Mouse (Mus musculus) limb, embryonic 12.5 days (tissue): Measurements from ENCODE around the gene Sorcs3. TPM values are rescaled to one million over a fixed set of nuclear protein-coding genes. Genes with fewer than 3 reads are reported as not detected.

ENCODE experiments used
- ATAC-seq: fragments of 200-750 bp; cut with Nextera tagmentation; 2 replicates; pipeline ENCODE4 v1.8.0; 2017; ENCODE audit warnings: low read depth, moderate TSS enrichment; ENCODE audit not compliant: insufficient number of reproducible peaks, insufficient read depth, low FRiP score, low TSS enrichment
- H3K27ac ChIP-seq: fragments of 300-500 bp; sonication (generic); 2 replicates; pipeline ENCODE4 v1.5.1; 2016; ENCODE audit warnings: mild to moderate bottlenecking, moderate library complexity
- H3K27me3 ChIP-seq: fragments of 300-500 bp; sonication (generic); 2 replicates; pipeline ENCODE4 v1.6.1; 2016; ENCODE audit warnings: mild to moderate bottlenecking, moderate library complexity
- H3K36me3 ChIP-seq: fragments of 300-500 bp; sonication (generic); 2 replicates; pipeline ENCODE4 v1.6.1; 2016; ENCODE audit warnings: mild to moderate bottlenecking, moderate library complexity
- H3K4me1 ChIP-seq: fragments of 300-500 bp; sonication (generic); replicated peaks from 2 replicates; pipeline ENCODE4 v1.6.1; 2016
- H3K4me2 ChIP-seq: fragments of 300-500 bp; sonication (generic); 2 replicates; pipeline ENCODE4 v1.6.1; 2016; ENCODE audit warnings: mild to moderate bottlenecking, moderate library complexity
- H3K4me3 ChIP-seq: fragments of 300-500 bp; sonication (generic); replicated peaks from 2 replicates; pipeline ENCODE4 v1.5.1; 2016; ENCODE audit warnings: mild to moderate bottlenecking
- H3K9ac ChIP-seq: fragments of 300-500 bp; sonication (generic); replicated peaks from 2 replicates; pipeline ENCODE4 v1.6.1; 2016; ENCODE audit warnings: mild to moderate bottlenecking, moderate library complexity
- H3K9me3 ChIP-seq: fragments of 300-500 bp; sonication (generic); 2 replicates; pipeline ENCODE4 v1.6.1; 2016; ENCODE audit warnings: mild to moderate bottlenecking, moderate library complexity
- WGBS: fragments of 180-500 bp; shearing (Covaris S2); methylation state at CpG from one replicate; pipeline ENCODE4 v1.1.7; 2016; 5-methylcytosine and 5-hydroxymethylcytosine counted together
- polyA plus RNA-seq: library from polyadenylated mRNA; unstranded; fragments of >200 nt; fragmentation: Nextera tagmentation; extraction: Ambion mirVana; gene quantifications from 2 replicates; pipeline ENCODE4 v1.2.1, GENCODE M21; 2016

The Sorcs3 gene
- polyA plus RNA-seq, 1 experiment from 2014 or later: 1.7 TPM

DNA sequence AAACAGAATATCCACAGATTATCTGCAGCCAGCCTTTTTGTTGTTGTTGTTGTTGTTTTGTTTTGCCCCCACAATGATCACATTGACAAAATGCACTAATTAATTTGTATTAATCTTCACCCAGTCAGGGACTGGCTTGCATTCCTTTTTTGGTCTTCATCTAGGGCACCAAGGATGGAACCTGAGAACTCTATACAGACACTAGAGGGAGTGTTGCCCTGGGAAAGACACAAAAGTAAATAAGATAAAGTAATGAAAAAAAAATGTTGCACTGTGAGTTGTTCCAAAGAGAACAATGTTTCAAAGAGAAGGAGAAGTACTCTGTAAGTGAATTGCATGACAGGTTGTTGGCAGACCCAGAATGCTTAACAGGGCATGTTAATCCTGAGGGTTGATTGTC, 9.6 kb downstream of the Sorcs3 start:
- Histone ChIP-seq H3K27ac (no peak overlapping the region), H3K4me1 (peaks cover 1% of the 10 kb centered on the region; the same call in 1 of the 2 replicates), H3K4me3 (no peak overlapping the region), H3K9ac (no peak overlapping the region), H3K4me2 (no peak overlapping the region), H3K27me3 (no peaks in the 10 kb centered on the region), H3K9me3 (no peaks in the 10 kb centered on the region; the same call in 1 of the 2 replicates), H3K36me3 (no peaks in the 10 kb centered on the region)
- ATAC-seq: no peak

DNA sequence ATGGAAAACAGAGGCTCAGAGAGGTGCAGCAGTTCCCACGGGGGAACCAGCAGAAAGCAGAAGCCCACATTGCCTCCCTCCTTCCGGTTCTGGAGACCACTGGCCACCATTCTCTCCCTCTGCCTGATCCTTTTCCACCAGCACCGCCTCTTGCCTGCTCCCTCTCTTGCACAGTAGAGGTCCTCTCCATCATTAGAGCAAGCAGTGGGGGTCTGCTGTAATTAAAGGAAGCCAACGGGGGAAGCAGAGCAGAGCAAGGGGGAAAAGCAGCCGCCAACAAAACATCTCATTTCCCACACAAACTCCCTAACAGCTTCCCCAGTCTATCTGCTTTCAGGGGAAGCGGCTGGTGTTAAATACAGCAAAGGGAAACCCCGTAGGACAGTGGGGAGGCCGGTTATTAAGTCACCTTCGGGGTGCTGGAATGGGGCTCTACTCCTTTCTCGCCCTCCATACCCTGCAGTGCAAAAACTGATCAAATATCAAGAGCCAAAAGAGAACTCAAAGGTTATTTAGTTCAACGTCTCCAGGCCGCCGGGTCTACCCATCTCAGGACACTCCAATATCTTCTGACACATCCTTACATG, 32.1 kb downstream of the Sorcs3 start:
- Histone ChIP-seq H3K4me1 (peaks cover 11% of the 10 kb centered on the region), H3K4me3 (no peak overlapping the region), H3K4me2 (no peak overlapping the region), H3K9me3 (no peaks in the 10 kb centered on the region), H3K36me3 (no peaks in the 10 kb centered on the region), H3K27me3 (no peaks in the 10 kb centered on the region), H3K27ac (no peak overlapping the region), H3K9ac (no peak overlapping the region)
- no peak for ATAC-seq
- 50% methylated on average over 13 of the region's 13 CpGs for WGBS

DNA sequence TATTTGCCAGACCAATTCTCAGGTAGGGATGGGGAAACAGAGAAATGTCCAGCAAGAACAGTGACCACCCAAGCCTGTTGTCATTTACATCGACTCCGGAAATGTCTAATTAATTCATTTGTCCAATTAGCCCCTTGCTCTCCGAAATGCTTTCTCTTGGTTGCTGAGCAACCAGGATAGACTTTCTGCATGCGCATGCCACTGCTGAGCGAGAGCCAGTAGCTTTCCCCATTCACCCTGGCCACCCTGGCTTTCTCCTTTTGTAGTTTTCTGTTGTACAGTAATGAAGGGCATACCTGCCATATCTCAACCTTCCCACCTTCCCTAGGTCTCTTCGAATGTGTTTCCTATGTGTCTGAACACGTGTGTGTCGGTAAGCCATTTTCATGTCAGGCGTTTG, 32.6 kb downstream of the Sorcs3 start:
- Histone ChIP-seq H3K27me3 (no peaks in the 10 kb centered on the region), H3K27ac (no peak overlapping the region), H3K4me2 (no peak overlapping the region), H3K4me1 (peaks cover 11% of the 10 kb centered on the region), H3K9ac (no peak overlapping the region), H3K9me3 (no peaks in the 10 kb centered on the region), H3K4me3 (no peak overlapping the region), H3K36me3 (no peaks in the 10 kb centered on the region)
- 79% methylated on average over 9 of the region's 9 CpGs for WGBS
- no peak for ATAC-seq

DNA sequence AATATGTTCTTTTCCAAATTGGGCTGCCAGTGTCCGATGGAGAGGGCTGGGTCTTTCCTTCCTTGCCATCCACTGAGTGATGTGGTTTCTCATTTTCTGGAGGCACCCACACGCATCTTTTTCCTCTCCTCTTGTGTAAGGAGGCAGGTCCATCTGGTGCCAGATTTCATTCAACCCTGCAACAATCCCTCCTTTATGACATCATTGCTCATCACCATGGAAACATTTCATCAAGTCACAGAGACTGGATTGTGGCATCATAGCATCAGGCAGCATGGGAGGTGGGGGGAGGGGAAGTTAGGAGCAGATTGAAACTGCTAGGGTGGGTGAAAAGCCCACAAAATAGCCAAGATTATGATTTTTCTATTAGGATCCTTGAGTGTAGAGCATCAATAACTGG, 35.1 kb downstream of the Sorcs3 start:
- Histone ChIP-seq H3K4me3 (no peak overlapping the region), H3K4me1 (peaks cover 11% of the 10 kb centered on the region), H3K9ac (no peak overlapping the region), H3K4me2 (no peak overlapping the region), H3K27me3 (no peaks in the 10 kb centered on the region), H3K36me3 (no peaks in the 10 kb centered on the region), H3K27ac (no peak overlapping the region), H3K9me3 (no peaks in the 10 kb centered on the region)
- no peak for ATAC-seq
- WGBS: 69% methylated on average over 2 of the region's 2 CpGs

DNA sequence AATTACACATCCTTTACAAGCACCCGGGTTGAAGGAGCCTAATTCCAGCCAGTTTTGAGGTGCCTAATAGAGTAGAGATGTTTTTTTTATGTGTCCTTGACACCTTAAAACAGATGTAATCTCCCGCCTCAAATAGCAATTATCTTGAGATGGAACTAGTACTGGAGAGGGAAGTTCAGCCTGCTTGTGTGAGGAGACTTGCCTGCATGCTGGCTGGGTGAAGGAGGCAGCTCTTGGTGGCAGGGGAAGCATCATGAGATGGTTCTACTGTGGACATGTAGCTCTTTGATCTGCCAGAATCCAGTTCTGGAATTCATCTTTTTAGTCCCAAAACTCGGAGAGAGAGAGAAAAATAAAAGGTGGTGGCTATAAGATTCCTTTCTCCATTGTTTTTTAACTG, 38.2 kb downstream of the Sorcs3 start:
- Histone ChIP-seq H3K4me2 (no peak overlapping the region), H3K36me3 (no peaks in the 10 kb centered on the region), H3K27ac (no peak overlapping the region), H3K9me3 (no peaks in the 10 kb centered on the region), H3K4me1 (0 out of 2 replicates have a peak, but pooled peaks cover 5% of the 10 kb centered on the region), H3K9ac (no peak overlapping the region), H3K4me3 (no peak overlapping the region), H3K27me3 (no peaks in the 10 kb centered on the region)
- 46% methylated on average over 3 of the region's 3 CpGs for WGBS
- ATAC-seq: no peak

DNA sequence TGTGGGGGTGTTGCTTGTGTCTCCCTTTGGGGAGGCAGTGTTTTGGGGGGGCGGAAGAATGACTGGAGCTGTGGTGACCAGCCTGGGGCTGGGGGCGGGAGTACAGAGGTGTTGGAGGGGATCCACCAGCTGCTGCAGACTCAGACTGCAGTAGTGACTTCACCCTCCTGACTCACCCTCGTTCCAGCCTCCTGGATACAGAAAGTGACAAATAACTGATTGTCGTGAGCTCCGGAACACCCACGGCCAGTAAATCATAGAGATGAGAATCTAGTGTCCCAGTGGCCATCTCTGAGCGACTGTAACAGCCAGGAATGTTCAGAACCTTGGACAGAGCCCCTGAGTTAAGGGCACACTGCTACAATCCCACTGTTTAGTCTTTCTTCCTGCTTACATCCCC, 53.4 kb downstream of the Sorcs3 start:
- Histone ChIP-seq H3K36me3 (no peaks in the 10 kb centered on the region), H3K4me1 (no peaks in the 10 kb centered on the region), H3K9ac (no peak overlapping the region), H3K27me3 (no peaks in the 10 kb centered on the region), H3K9me3 (no peaks in the 10 kb centered on the region), H3K4me2 (no peak overlapping the region), H3K27ac (no peak overlapping the region), H3K4me3 (no peak overlapping the region)
- no peak for ATAC-seq
- whole genome bisulfite sequencing: 69% methylated on average over 7 of the region's 7 CpGs

DNA sequence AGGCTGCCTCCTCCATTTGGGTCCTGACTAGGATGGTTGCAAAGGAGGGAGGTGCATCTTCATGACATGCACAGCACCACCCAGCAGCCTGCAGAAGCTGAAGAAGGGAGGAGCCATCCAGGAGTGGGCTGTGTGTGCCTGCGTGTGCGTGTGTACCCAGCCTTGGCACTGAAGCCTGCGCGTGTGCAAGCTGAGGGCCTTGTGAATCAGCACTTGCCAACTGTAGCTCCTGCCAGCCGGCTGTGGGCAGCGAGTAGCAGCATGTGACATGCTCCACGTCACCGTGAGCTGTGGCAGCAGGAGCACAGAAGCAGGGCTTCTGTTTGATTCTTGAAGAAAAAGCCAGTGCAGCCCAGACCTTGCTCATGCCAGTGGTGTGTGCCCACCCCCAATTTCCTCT, 54.8 kb downstream of the Sorcs3 start:
- no peak overlapping the region for H3K4me2 ChIP-seq
- no peak overlapping the region for H3K9ac ChIP-seq
- H3K4me1 ChIP-seq: no peaks in the 10 kb centered on the region
- H3K9me3 ChIP-seq: no peaks in the 10 kb centered on the region
- no peaks in the 10 kb centered on the region for H3K27me3 ChIP-seq
- no peak overlapping the region for H3K4me3 ChIP-seq
- no peaks in the 10 kb centered on the region for H3K36me3 ChIP-seq
- no peak overlapping the region for H3K27ac ChIP-seq
- 88% methylated on average over 8 of the region's 8 CpGs for WGBS
- ATAC-seq: no peak

DNA sequence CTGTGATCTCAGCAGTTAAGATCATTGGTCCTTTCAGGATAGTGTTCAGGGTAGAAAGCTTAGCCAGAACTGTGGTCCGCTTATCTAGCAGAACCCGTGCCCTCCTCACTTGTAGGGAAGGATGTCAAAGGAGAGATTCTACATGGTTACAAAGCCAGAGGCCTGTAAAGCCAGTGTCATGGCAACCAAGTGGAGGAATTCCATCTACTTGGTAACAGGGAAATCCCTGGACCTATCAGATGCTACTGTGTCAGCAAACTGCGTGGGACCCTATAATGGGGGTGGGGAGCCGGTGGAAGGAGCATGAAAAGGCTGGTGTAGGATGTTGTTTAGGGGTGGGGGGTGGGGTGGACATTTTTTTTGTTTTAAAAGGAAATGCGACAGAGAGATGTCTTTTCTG, 57.9 kb downstream of the Sorcs3 start:
- ATAC-seq: no peak

DNA sequence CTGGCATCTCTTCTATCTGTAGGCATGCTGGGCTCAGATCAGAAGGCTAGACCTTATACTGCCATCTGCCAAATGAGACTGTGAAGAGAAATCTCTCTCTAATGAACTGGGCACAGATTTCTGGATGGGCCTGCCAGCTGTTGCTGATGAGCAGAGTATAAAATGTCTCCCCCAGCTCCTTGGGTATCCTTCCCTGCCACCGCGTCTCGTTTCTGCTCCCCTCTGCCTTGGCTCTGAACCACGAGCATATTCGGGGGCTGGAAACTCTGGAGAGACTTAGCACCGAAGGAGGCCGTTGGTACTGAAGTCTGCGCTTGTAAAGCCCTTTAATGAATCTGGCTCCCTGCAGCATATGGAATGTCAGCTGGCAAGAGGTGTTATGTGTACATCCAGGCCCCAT, 74.4 kb downstream of the Sorcs3 start:
- Histone ChIP-seq H3K4me2 (no peak overlapping the region), H3K27me3 (no peaks in the 10 kb centered on the region), H3K4me1 (no peaks in the 10 kb centered on the region; the same call in 1 of the 2 replicates), H3K9me3 (no peaks in the 10 kb centered on the region), H3K36me3 (no peaks in the 10 kb centered on the region), H3K9ac (no peak overlapping the region), H3K27ac (no peak overlapping the region), H3K4me3 (no peak overlapping the region)
- ATAC-seq: no peak
- WGBS: 24% methylated on average over 8 of the region's 8 CpGs

More for the DNA sequence above, 57.9 kb downstream of the Sorcs3 start:
- no peak overlapping the region for H3K9ac ChIP-seq
- H3K27me3 ChIP-seq: no peaks in the 10 kb centered on the region
- H3K27ac ChIP-seq: no peak overlapping the region
- H3K4me3 ChIP-seq: no peak overlapping the region
- WGBS: 88% methylated on average over 5 of the region's 5 CpGs
- H3K4me1 ChIP-seq: no peaks in the 10 kb centered on the region
- H3K4me2 ChIP-seq: no peak overlapping the region
- H3K9me3 ChIP-seq: no peaks in the 10 kb centered on the region
- no peaks in the 10 kb centered on the region for H3K36me3 ChIP-seq

DNA sequence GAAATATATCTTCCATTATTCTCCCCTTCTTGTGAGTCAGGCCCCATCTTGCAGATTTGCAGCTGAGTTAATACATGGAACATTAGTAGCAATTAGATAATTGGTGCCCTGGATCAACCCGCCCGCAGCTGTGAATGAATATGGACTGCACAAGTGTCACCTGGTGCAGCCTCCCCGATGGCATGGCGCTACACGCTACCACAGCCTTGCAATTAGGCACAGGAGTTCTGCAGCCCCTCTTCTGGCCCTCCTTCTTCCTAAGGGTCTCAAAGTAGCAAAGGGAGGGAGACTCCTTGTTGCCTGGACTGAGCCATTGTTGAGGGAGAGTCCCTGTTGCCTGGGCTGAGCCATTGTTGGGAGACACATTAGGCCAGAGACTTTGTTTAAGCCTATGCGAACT, 76.4 kb downstream of the Sorcs3 start:
- H3K27me3 ChIP-seq: peaks cover 5% of the 10 kb centered on the region; the same call in 1 of the 2 replicates
- no peaks in the 10 kb centered on the region; the same call in 1 of the 2 replicates for H3K4me1 ChIP-seq
- no peak overlapping the region for H3K9ac ChIP-seq
- H3K36me3 ChIP-seq: no peaks in the 10 kb centered on the region
- H3K4me2 ChIP-seq: no peak overlapping the region
- 83% methylated on average over 6 of the region's 6 CpGs for WGBS
- no peak for ATAC-seq
- H3K27ac ChIP-seq: no peak overlapping the region
- H3K9me3 ChIP-seq: no peaks in the 10 kb centered on the region
- no peak overlapping the region for H3K4me3 ChIP-seq

DNA sequence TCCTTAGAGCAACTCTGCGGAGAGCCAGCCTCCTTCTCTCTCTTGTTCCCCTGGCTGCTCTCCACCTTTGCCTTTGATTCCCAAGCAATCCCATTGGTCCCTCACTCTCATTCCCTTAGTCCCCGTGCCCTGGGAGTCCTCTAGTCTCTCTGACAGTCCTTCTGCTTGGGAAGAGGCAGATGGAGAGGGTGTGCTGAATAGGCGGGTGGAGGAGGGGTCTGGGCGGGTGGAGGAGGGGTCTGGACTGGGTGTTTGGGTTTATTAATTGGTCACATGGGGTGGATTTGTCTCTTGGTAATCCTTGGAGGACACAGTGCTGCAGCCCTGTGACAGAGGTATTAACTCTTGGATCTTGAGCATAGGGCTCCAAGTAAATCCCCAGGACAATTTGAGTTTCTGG, 77.4 kb downstream of the Sorcs3 start:
- ATAC-seq: no peak
- Histone ChIP-seq H3K9ac (no peak overlapping the region), H3K4me1 (no peaks in the 10 kb centered on the region; the same call in 1 of the 2 replicates), H3K27me3 (peaks cover 5% of the 10 kb centered on the region; the same call in 1 of the 2 replicates), H3K9me3 (no peaks in the 10 kb centered on the region), H3K4me2 (no peak overlapping the region), H3K4me3 (no peak overlapping the region), H3K27ac (no peak overlapping the region), H3K36me3 (no peaks in the 10 kb centered on the region)
- 42% methylated on average over 4 of the region's 4 CpGs for WGBS

DNA sequence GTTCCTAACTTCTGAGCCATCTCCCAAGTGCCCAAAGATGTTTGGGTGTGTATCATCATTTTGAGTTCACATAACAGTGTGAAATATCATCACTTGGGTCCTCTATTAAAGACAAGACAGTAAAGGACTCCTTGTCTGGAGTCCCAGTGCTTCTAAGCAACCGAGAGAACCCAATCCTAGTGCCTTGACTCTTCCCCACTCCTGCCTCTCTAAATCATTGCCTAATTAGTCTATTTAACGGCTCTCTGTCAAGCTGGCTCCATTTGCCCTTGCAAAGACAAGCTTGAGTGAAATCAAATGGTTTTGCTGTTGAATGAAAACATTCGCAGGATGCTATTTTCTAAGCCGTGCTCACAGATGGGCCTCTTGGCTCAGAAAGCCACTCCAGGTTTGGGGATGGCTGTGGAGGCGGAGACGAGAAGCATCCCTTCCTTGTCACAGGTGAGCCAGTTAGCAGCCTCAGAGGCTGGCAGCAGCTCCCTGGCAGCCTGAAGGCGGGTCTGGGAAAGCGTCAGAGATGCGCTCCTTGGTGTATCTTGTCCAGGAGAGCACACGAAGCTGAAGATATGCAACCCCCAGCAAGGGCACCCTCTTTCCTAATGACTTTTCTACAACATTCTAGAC, 79.9 kb downstream of the Sorcs3 start:
- H3K4me1 ChIP-seq: no peaks in the 10 kb centered on the region; the same call in 1 of the 2 replicates
- ATAC-seq: no peak
- H3K36me3 ChIP-seq: no peaks in the 10 kb centered on the region
- no peak overlapping the region for H3K9ac ChIP-seq
- WGBS: 62% methylated on average over 10 of the region's 10 CpGs
- no peak overlapping the region for H3K4me3 ChIP-seq
- no peaks in the 10 kb centered on the region for H3K9me3 ChIP-seq
- H3K27ac ChIP-seq: no peak overlapping the region
- H3K27me3 ChIP-seq: peaks cover 5% of the 10 kb centered on the region; the same call in 1 of the 2 replicates
- no peak overlapping the region for H3K4me2 ChIP-seq
